Mouse (Mus musculus) embryonic fibroblast, embryonic 13.5 days (primary cell): ENCODE data around the gene Gtpbp4.
"Not testable (repeated sequence)": the region's sequence is repeated elsewhere in the genome, so short reads cannot be mapped to it uniquely, and the experiment has no call there.

Experiments
- CTCF ChIP-seq: IDR thresholded peaks from 2 replicates; pipeline ENCODE4 v1.5.1; 2011; ENCODE audit warnings: mild to moderate bottlenecking, control low read depth, low read length, moderate library complexity, borderline replicate concordance; ENCODE audit not compliant: insufficient read depth
- POLR2A ChIP-seq: IDR thresholded peaks from 2 replicates; pipeline ENCODE4 v1.6.1; 2011; ENCODE audit warnings: low read depth, mild to moderate bottlenecking, control low read depth, low read length, moderate library complexity

DNA sequence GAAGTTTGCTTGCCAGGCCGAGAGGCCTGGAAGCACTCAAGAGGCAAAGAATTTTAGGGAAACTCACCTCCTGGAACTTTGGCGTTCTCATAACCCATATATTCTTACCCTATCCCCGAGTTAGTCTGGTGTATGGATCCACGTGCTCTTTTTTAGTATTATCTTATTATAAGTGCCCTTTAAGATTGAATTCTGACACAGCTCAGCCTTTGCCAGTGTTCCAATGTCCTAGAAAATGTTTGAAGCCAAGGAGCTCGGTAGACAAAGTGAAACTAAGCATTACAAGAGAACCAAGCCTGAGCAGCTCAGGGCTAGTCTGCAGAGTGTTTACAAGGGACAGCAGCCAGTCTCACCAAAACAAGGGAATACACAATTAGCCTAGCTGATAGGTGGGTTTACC, 33.6 kb downstream of the Gtpbp4 start:
- TF ChIP-seq CTCF, POLR2A: not testable (repeated sequence)
